Mouse (Mus musculus) G1E (cell line): ENCODE data around the gene Dnm3. TPM values are rescaled to one million over a fixed set of nuclear protein-coding genes. Genes with fewer than 3 reads are reported as not detected.

Experiments used
- ATAC-seq: 2 replicates; pipeline ENCODE4 v1.8.0; 2016; ENCODE audit warnings: mild to moderate bottlenecking; ENCODE audit not compliant: insufficient number of reproducible peaks, poor library complexity, low FRiP score, severe bottlenecking; ENCODE audit errors: extremely low read depth
- DNase-seq: peaks from one replicate; pipeline ENCODE4 v3.0.0; 2012; ENCODE audit warnings: low spot score
- H3K27me3 ChIP-seq: 2 replicates; pipeline ENCODE4 v1.6.1; 2012; ENCODE audit warnings: mild to moderate bottlenecking, low read length, inconsistent platforms; ENCODE audit not compliant: insufficient read depth
- H3K36me3 ChIP-seq: replicated peaks from 2 replicates; pipeline ENCODE3; 2012; ENCODE audit warnings: mild to moderate bottlenecking, inconsistent platforms
- H3K4me1 ChIP-seq: 2 replicates; pipeline ENCODE4 v1.6.1; 2012; ENCODE audit warnings: low read depth, low read length, inconsistent platforms, mixed read lengths; ENCODE audit not compliant: insufficient read depth
- H3K4me3 ChIP-seq: 2 replicates; pipeline ENCODE4 v1.5.1; 2012; ENCODE audit warnings: low read depth, mild to moderate bottlenecking, inconsistent platforms, low read length, moderate library complexity, mixed read lengths
- H3K9me3 ChIP-seq: replicated peaks from 2 replicates; pipeline ENCODE4 v1.6.1; 2012; ENCODE audit warnings: inconsistent platforms
- CTCF ChIP-seq: IDR thresholded peaks from 2 replicates; pipeline ENCODE4 v1.5.1; 2012; ENCODE audit warnings: low read depth, low read length, inconsistent platforms, mixed read lengths
- GATA1 ChIP-seq: IDR thresholded peaks from 2 replicates; pipeline ENCODE4 v1.6.1; 2012; ENCODE audit warnings: borderline replicate concordance, low read length, inconsistent platforms, mixed read lengths
- GATA2 ChIP-seq: IDR thresholded peaks from 2 replicates; pipeline ENCODE4 v1.6.1; 2012; ENCODE audit warnings: low read depth, low read length, inconsistent platforms, borderline replicate concordance
- POLR2AphosphoS5 ChIP-seq: IDR thresholded peaks from 2 replicates; pipeline ENCODE4 v1.6.1; 2012; ENCODE audit warnings: low read depth, low read length, inconsistent platforms; ENCODE audit not compliant: insufficient replicate concordance
- TAL1 ChIP-seq: conservative IDR thresholded peaks from 2 replicates; pipeline ENCODE4 v1.6.1; 2012; ENCODE audit warnings: low read depth, low read length, inconsistent platforms, mixed read lengths
- polyA plus RNA-seq: library from polyadenylated mRNA; stranded (reverse); fragments of >175 nt; gene quantifications from 2 replicates; pipeline ENCODE4 v1.2.3, GENCODE M21; 2012
- total RNA-seq, 2 experiments: library from RNA; stranded (forward) in 1 of 2; stranded (reverse) in 1 of 2; fragments of 200-1000 nt in 1 of 2; fragments of >200 nt in 1 of 2; fragmentation: Nextera tagmentation in 1 of 2; gene quantifications; 2 replicates each; pipeline ENCODE4 v1.2.3; 2014 to 2017

Gene Dnm3
- total and polyA plus RNA-seq, 3 experiments = 0.27 to 0.66 TPM; not detected in 1

DNA sequence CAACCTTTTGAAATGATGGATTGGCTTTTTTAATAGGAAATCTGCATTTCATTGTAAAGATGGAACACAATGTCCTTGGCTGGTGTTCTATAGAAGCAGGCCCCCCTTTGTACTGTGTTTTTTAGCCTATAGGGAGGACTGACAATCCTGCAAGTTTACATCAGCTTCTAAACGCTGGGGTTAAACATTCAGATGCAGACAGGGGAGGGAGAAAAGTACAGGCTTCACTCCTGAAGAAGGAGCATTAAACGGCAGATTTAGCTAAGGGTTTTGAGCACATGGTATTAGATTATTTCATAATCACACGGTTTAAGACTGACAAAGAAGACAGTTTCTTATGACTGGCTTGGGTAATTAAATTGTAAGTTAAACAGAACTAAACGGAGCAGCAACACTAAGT is 341.5 kb downstream of the Dnm3 start:
- no peaks in the 10 kb centered on the region for H3K36me3 ChIP-seq
- TF ChIP-seq GATA2 (no peak), POLR2AphosphoS5 (no peak), TAL1 (no peak), GATA1 (no peak), CTCF (no peak)

GRCm38 (mm10) chr1:162135451-162136213 is 342.2 kb downstream of the Dnm3 start:
- no peak for DNase-seq
- H3K4me3 ChIP-seq = no peak overlapping the region
- ATAC-seq = no peak
- H3K9me3 ChIP-seq = no peaks in the 10 kb centered on the region
- H3K27me3 ChIP-seq = peaks cover 3% of the 10 kb centered on the region; the same call in 1 of the 2 replicates
- no peaks in the 10 kb centered on the region for H3K4me1 ChIP-seq
- H3K36me3 ChIP-seq = no peaks in the 10 kb centered on the region
- TF ChIP-seq GATA1 (no peak), GATA2 (no peak)

More for the DNA sequence above, 341.5 kb downstream of the Dnm3 start:
- H3K9me3 ChIP-seq = no peaks in the 10 kb centered on the region
- DNase-seq = no peak
- no peak for ATAC-seq
- no peak overlapping the region for H3K4me3 ChIP-seq
- peaks cover 3% of the 10 kb centered on the region; the same call in 1 of the 2 replicates for H3K27me3 ChIP-seq
- H3K4me1 ChIP-seq = no peaks in the 10 kb centered on the region

GRCm38 (mm10) chr1:162134651-162135066 is 343.2 kb downstream of the Dnm3 start:
- Histone ChIP-seq H3K36me3 (no peaks in the 10 kb centered on the region), H3K4me1 (no peaks in the 10 kb centered on the region), H3K4me3 (no peak overlapping the region), H3K9me3 (no peaks in the 10 kb centered on the region), H3K27me3 (peaks cover 3% of the 10 kb centered on the region; the same call in 1 of the 2 replicates)
- TF ChIP-seq CTCF = no peak
- TF ChIP-seq TAL1 = no peak
- no peak for TF ChIP-seq GATA2
- no peak for TF ChIP-seq GATA1
- no peak for TF ChIP-seq POLR2AphosphoS5
- ATAC-seq (no peak), DNase-seq (no peak)

- Histone ChIP-seq H3K27me3 (peaks cover 6% of the 10 kb centered on the region), H3K4me1 (no peaks in the 10 kb centered on the region), H3K4me3 (no peak overlapping the region), H3K36me3 (no peaks in the 10 kb centered on the region), H3K9me3 (no peaks in the 10 kb centered on the region)
- TF ChIP-seq POLR2AphosphoS5 (no peak), GATA2 (no peak), CTCF (no peak), GATA1 (no peak), TAL1 (no peak)
- ATAC-seq (no peak), DNase-seq (no peak)
Observed at GRCm38 (mm10) chr1:162132908-162133641, 344.8 kb downstream of the Dnm3 start.

DNA sequence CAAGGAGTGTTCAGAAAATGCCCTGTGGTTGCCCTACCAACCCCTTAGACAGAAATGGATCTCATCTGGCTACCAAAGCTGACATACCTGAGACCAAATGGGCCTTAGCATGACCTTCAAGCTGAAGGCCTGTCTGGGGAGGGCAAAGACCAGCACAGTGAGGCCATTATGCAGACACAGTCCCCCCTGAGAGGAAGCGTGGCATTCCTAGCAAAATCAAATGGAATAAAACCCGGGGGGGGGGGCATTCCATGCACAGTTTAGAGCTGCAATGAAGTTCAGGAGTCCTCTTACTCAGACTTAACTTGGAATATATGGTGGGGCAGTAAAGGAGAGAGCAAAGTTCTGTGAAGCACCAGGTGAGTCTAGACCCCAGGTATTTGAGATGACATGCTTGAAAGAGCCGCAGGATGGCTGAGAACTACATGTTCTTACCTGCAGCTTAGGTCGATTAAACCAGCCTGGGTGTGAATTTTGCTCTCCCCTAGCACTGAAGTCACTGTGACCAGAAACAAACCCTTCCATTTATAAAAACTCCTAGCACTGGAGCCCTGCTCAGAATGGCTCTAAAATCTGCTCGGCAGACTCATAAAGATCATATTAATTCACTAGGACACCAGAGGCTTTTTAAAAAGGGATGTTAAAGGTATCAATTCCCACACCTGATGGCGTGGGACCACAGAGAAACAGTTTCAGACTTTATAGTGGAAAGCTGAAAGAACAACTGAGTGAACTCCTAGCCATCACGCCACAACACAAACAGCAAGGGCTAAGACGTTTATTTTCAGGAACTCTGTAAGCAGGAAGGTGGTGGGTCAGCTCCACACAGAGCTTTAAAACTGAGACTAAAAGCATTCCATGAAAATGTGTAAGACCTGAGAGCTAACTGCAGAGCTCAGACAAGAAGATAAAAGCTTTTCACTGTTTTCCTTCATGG is 350.7 kb downstream of the Dnm3 start:
- Histone ChIP-seq H3K4me3 (no peak overlapping the region), H3K27me3 (peaks cover 5% of the 10 kb centered on the region; the same call in 1 of the 2 replicates), H3K4me1 (no peaks in the 10 kb centered on the region), H3K9me3 (no peaks in the 10 kb centered on the region), H3K36me3 (no peaks in the 10 kb centered on the region)
- ATAC-seq (no peak), DNase-seq (no peak)
- TF ChIP-seq TAL1 = no peak
- TF ChIP-seq CTCF = no peak
- no peak for TF ChIP-seq POLR2AphosphoS5
- no peak for TF ChIP-seq GATA1
- TF ChIP-seq GATA2 = no peak

DNA sequence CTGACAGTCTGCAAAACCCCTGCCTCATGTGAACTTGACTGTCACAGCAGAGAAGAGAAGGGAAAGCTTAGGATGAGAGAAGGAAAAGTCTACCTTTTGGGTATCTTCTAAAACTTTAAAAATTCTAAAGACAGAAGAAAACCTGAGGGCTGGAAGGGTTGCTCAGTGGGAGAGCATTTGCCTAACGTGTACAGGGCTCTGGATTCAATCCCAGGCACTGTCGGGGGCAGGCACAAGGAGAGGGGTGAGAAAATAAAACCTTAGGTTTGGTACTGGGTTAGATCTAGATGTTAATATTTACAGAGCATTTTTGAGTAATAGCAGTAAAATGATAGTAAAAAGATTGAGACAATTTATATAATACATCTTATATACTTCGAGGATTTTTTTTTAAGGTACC is 353.4 kb downstream of the Dnm3 start:
- no peak overlapping the region for H3K4me3 ChIP-seq
- peaks cover 5% of the 10 kb centered on the region; the same call in 1 of the 2 replicates for H3K27me3 ChIP-seq
- no peaks in the 10 kb centered on the region for H3K9me3 ChIP-seq
- ATAC-seq (no peak), DNase-seq (no peak)
- TF ChIP-seq GATA2 (no peak), GATA1 (no peak), CTCF (no peak)
- no peaks in the 10 kb centered on the region for H3K36me3 ChIP-seq
- no peaks in the 10 kb centered on the region for H3K4me1 ChIP-seq
